Mouse (Mus musculus) olfactory bulb, adult 2 months (tissue): ENCODE data around the gene Htr2c.

Source experiments
- CTCF ChIP-seq: fragments of 200-500 bp; IDR thresholded peaks from 2 replicates; pipeline ENCODE4 v1.5.1; 2012; ENCODE audit warnings: low read depth, mild to moderate bottlenecking, low read length, moderate library complexity; ENCODE audit not compliant: insufficient read depth
- POLR2A ChIP-seq: fragments of 200-500 bp; IDR thresholded peaks from 2 replicates; pipeline ENCODE4 v1.6.1; 2012; ENCODE audit warnings: mild to moderate bottlenecking, low read depth, low read length, moderate library complexity; ENCODE audit not compliant: insufficient read depth

GRCm38 (mm10) chrX:146959960-146960359 is 2.4 kb upstream of the Htr2c start:
- TF ChIP-seq CTCF, result no peak
- TF ChIP-seq POLR2A, result no peak
